In the genomic region with DNA sequence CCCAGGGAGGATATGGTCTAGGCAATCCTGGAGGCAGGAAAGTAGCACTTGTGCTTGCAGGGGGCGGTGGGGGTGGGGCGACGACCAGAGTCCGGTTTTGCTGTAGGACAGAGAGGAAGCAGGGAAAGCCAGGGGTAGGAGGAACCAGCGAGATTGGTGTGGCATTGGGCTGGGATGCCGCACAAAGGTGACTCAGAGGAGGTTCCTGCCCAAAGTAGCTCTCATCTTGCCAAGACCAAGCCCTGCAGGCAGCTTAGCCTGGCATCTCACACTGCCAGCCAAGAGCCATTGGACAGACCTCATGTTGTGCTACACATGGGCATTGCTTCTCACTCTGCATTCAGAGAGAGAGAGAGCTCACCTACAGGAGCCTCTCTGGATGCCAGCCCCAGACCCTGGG, we compare ENCODE assay signal across 8 mouse cellular contexts. TPM values are rescaled to one million over a fixed set of nuclear protein-coding genes. Genes with fewer than 3 reads are reported as not detected.
DNase-seq lines count a peak whose midpoint lies in the region; ATAC-seq and TF ChIP-seq lines count a peak whose summit lies in the region.

Gramd4 (plus strand) TSS at position 283 of the 400 bp plus-strand sequence.

- no peaks in the 10 kb centered on the region for H3K9me3 ChIP-seq in E14TG2a.4 (ENCODE audit: low read length)

- DNase-seq in 3T3-L1 (ENCODE audit: low read depth, low spot score) = peak; percentile 65
- DNase-seq in cerebellum, adult 9-11 months = peak; percentile 94
- DNase-seq in heart, adult 9 months (ENCODE audit: low spot score in 2 of 2) = peak; percentile 60 to 63
- DNase-seq in layer of hippocampus, postnatal 14 days (ENCODE audit: low spot score in 2 of 2) = no peak
- no peak for DNase-seq in thymus, postnatal 4 days
- no peak for DNase-seq in thymus, postnatal 25 days

- H3K27me3 ChIP-seq in E14TG2a.4 (ENCODE audit: insufficient read depth, low read length) = peaks cover 56% of the 10 kb centered on the region

- H3K4me1 ChIP-seq in E14TG2a.4 (replicated peaks; ENCODE audit: low read depth, low read length) = peaks cover 37% of the 10 kb centered on the region

- no peak for TF ChIP-seq CTCF in E14TG2a.4 (conservative IDR thresholded peaks at IDR 0.05; ENCODE audit: low read length)

- H3K4me3 ChIP-seq in E14TG2a.4 (replicated peaks; ENCODE audit: low read length) = peak within 1 kb of the TSS; percentile 92

- no peaks in the 10 kb centered on the region for H3K36me3 ChIP-seq in E14TG2a.4 (ENCODE audit: insufficient read depth, low read length)

- ATAC-seq in megakaryocyte progenitor cell, adult 5-6 weeks (replicated peaks; ENCODE audit: poor library complexity) = 0 out of 2 replicates have a peak, but pooled peaks have one; percentile 3

RNA-seq across cellular contexts. Expression of gene Gramd4, which starts in this region (rescaled TPM):
- 10 to 100 TPM; 26.5 to 28.4 TPM for total RNA-seq in layer of hippocampus, postnatal 14 days (2021)
- 7.1 and 7.4 TPM in 2 replicates for total RNA-seq in megakaryocyte progenitor cell, adult 5-6 weeks (2015)
- 19.7 and 20.5 TPM in 2 replicates for total RNA-seq in megakaryocyte progenitor cell, adult 5-6 weeks (2017)

Comparison
In these comparisons a context has a peak if more than half of its experiments do, and no peak if none do; other contexts are left out.
1. DNase-seq: peak in 3T3-L1 (single experiment), cerebellum, adult 9-11 months (single experiment) and heart, adult 9 months (2 of 2); none in layer of hippocampus, postnatal 14 days (0 of 2), thymus, postnatal 4 days (single experiment) and thymus, postnatal 25 days (single experiment).